Mouse (Mus musculus) layer of hippocampus, adult 2 months (tissue): ENCODE data around the gene Fam43b. TPM values are rescaled to one million over a fixed set of nuclear protein-coding genes. Genes with fewer than 3 reads are reported as not detected.

Experiments
- DNase-seq, 2 experiments: peaks; one replicate each; pipeline ENCODE4 v3.0.0; 2022; ENCODE audit warnings: low spot score in 2 of 2
- H3K27ac ChIP-seq: fragments of 200-600 bp; 2 replicates; pipeline ENCODE4 v1.8.1; 2022
- H3K4me3 ChIP-seq: fragments of 200-600 bp; 2 replicates; pipeline ENCODE4 v1.8.1; 2022; ENCODE audit warnings: mild to moderate bottlenecking
- CTCF ChIP-seq: fragments of 200-600 bp; conservative IDR thresholded peaks from 2 replicates; pipeline ENCODE4 v1.8.1; 2022; ENCODE audit warnings: antibody characterized with exemption, mild to moderate bottlenecking, moderate library complexity
- total RNA-seq, 2 experiments: library from RNA; stranded (reverse); gene quantifications; 2 replicates each; pipeline ENCODE4 v1.2.3; 2021

Gene Fam43b
- total RNA-seq, 2 experiments from 2014 or later = 26.5 to 33.1 TPM

GRCm38 (mm10) chr4:138379091-138379840 is 17.1 kb downstream of the Fam43b start:
- TF ChIP-seq CTCF = peak; percentile 85
- H3K27ac ChIP-seq = peak overlapping the region; percentile 46; the same call in 1 of the 2 replicates
- peak; percentile 63 to 67 for DNase-seq
- H3K4me3 ChIP-seq = no peak overlapping the region

DNA sequence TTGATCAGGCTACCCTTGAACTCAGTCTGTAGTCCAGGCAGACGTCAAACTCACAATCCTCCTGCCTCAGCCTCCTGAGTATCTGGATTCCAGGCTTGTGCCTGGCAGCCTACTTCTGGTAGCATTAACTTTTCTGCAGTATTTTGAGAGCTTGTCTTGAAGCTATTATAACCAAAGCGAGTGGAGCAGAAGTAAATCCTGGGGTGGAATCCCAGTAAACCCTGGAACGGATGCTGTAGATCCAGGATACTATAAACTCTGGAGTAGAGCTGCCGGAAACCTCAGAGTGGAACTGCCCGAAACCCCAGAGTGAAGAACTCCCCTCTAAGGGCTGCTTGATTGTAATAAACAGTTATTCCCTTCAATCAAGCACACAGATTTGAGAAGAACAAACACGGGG is 18.8 kb downstream of the Fam43b start:
- Histone ChIP-seq H3K27ac (no peak overlapping the region), H3K4me3 (no peak overlapping the region)
- no peak for TF ChIP-seq CTCF
- peak in 1 of 2 experiments; percentile 48 for DNase-seq

GRCm38 (mm10) chr4:138375117-138375516 is 21.2 kb downstream of the Fam43b start:
- Histone ChIP-seq H3K27ac (no peak overlapping the region), H3K4me3 (no peak overlapping the region)
- peak; percentile 24; the same call in 1 of the 2 replicates for TF ChIP-seq CTCF
- DNase-seq = no peak

- Histone ChIP-seq H3K27ac (no peak overlapping the region), H3K4me3 (no peak overlapping the region)
- DNase-seq = no peak
- TF ChIP-seq CTCF = no peak
Measured at GRCm38 (mm10) chr4:138370996-138371516, 25.3 kb downstream of the Fam43b start.

GRCm38 (mm10) chr4:138368498-138369260 is 27.6 kb downstream of the Fam43b start:
- DNase-seq = no peak
- H3K4me3 ChIP-seq = no peak overlapping the region
- TF ChIP-seq CTCF = no peak
- H3K27ac ChIP-seq = no peak overlapping the region

- DNase-seq = no peak
- no peak within 1 kb of the TSS for H3K27ac ChIP-seq
- H3K4me3 ChIP-seq = peak within 1 kb of the TSS; percentile 32; the same call in 1 of the 2 replicates
- no peak for TF ChIP-seq CTCF
Measured at GRCm38 (mm10) chr4:138367641-138368497, 28.5 kb downstream of the Fam43b start, which contains the start of gene Cda. Gene Cda, minus strand, starts transcription at chr4:138367992.

DNA sequence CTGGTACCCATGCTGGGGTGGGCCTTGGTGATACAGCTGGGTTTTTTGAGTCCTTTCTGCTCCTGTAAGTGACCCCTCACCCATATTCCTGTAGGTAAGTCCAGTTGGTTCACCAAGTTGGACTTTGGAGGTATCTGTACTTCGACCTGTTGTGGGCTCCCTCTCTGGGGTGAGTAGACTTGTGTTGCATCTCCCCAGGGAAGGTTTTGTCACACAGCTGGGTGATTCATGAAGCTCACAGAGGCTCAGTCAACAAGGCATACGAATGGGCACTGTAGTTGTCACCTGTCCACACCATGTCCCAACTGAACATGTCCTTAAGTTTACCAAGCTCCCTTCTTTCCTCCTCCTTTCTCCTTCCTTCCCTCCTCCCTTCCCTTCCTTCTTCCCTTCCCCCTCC is 29.8 kb downstream of the Fam43b start:
- no peak for DNase-seq
- Histone ChIP-seq H3K4me3 (no peak overlapping the region), H3K27ac (no peak overlapping the region)
- TF ChIP-seq CTCF = no peak

GRCm38 (mm10) chr4:138363511-138363910 is 32.8 kb downstream of the Fam43b start:
- H3K27ac ChIP-seq = no peak overlapping the region
- no peak for DNase-seq
- no peak for TF ChIP-seq CTCF
- H3K4me3 ChIP-seq = no peak overlapping the region

DNA sequence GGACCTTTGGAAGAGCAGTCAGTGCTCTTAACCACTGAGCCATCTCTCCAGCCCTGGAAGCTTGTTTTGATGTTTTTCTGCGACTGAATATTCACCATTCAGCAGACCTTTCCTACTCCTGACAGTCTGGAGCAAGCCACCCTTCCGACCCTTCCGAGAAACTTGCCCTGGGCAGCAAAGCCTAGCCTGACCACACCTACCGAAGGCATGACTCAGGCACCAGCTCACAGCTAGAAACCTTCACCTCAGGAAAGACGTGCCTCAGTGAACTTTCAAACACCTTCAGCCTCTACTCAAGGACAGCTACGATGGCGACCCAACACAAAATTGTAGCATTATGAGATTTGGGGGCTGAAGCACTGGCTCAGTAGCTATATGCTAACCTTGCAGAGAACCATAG is 33.4 kb downstream of the Fam43b start:
- no peak for TF ChIP-seq CTCF
- Histone ChIP-seq H3K27ac (no peak overlapping the region), H3K4me3 (no peak overlapping the region)
- no peak for DNase-seq

DNA sequence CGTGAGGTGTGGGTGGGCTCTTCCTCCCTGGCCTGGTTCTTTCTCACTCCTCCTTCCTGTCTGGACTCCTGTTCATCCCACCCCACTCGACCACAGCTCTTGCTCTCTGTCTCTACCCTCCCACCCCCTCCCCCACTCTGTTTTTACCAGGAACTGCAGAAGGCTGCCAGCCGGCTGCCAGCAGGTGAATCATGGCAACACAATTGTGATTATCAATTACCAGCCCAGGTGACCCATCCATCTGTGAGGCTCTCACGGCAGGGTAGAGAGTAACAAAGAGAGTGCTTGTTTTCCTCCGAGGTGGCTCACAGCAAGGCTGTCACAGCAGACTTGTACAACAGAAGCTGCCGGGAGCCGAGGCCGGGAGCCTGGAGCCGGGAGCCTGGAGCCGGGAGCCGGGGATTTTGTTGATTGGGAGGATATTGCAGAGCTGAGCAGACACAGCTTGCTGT is 34.9 kb downstream of the Fam43b start:
- H3K27ac ChIP-seq = peak overlapping the region; percentile 68
- H3K4me3 ChIP-seq = no peak overlapping the region
- no peak for TF ChIP-seq CTCF
- DNase-seq = peak in 1 of 2 experiments; percentile 46

- no peak for TF ChIP-seq CTCF
- no peak for DNase-seq
- Histone ChIP-seq H3K4me3 (no peak overlapping the region), H3K27ac (no peak overlapping the region)
Measured at GRCm38 (mm10) chr4:138358176-138358575, 38.2 kb downstream of the Fam43b start.

DNA sequence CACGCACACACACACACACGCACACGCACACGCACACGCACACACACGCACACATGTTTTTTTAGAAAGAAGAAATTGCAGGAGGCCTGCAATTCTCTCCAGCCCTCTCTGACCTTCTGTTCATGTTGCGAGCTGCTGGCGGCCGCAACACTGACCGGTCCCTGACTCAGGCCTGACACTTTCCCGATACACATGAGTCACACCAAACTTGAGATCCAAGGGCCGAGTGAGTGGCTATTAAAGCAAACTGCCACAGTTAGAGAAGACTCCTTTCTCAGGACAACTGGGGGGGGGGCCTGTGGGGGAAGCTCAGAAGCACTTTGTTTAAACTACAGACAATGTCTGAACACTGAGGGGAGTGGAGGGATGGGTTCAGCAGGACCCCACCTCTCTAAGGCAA is 39.8 kb downstream of the Fam43b start:
- DNase-seq = no peak
- no peak overlapping the region for H3K4me3 ChIP-seq
- no peak overlapping the region for H3K27ac ChIP-seq
- TF ChIP-seq CTCF = no peak
